Mouse (Mus musculus): Measurements from ENCODE around the gene Gas2. TPM values are rescaled to one million over a fixed set of nuclear protein-coding genes. Genes with fewer than 3 reads are reported as not detected.
A peak's percentile ranks its signal among the peaks of the same experiment; 100 is the strongest.

Gene Gas2
- total RNA-seq, 2 experiments from 2014 or later, result 4.1 to 4.9 TPM

GRCm38 (mm10) chr7:51960698-51961374 is 99.0 kb downstream of the Gas2 start:
- DNase-seq, result no peak
- intact Hi-C loops (cut with DNase I), result no loop called here

- no peak for DNase-seq
- intact Hi-C loops (cut with DNase I), result no loop called here
These were observed 100.6 kb downstream of the Gas2 start for GRCm38 (mm10) chr7:51962219-51962952.

- intact Hi-C loops (cut with DNase I), result no loop called here
- no peak for DNase-seq
These were observed 102.9 kb downstream of the Gas2 start for GRCm38 (mm10) chr7:51964681-51965080.

GRCm38 (mm10) chr7:51967581-51967980 is 105.8 kb downstream of the Gas2 start:
- no peak for DNase-seq
- intact Hi-C loops (cut with DNase I), result no loop called here

- no peak for DNase-seq
- intact Hi-C loops (cut with DNase I), result no loop called here
These were observed 107.6 kb downstream of the Gas2 start for GRCm38 (mm10) chr7:51969379-51969778.

- DNase-seq, result peak; percentile 19 to 22
- intact Hi-C loops (cut with DNase I), result loop anchor here (1.0 to 5.0 kb wide), 2 partner anchors 110 to 354 kb away; partner anchors contain the start of genes Fancf and Gas2
These were observed 110.5 kb downstream of the Gas2 start for GRCm38 (mm10) chr7:51972252-51972855.

- intact Hi-C loops (cut with DNase I), result loop anchor here (5.0 kb wide), 1 partner anchor 111 kb away; the partner anchor contains the start of genes Fancf and Gas2
These were observed 111.3 kb downstream of the Gas2 start for GRCm38 (mm10) chr7:51973091-51973490.

GRCm38 (mm10) chr7:51973526-51973925 is 111.7 kb downstream of the Gas2 start:
- DNase-seq, result no peak
- intact Hi-C loops (cut with DNase I), result loop anchor here (5.0 kb wide), 1 partner anchor 111 kb away; the partner anchor contains the start of genes Fancf and Gas2

More at GRCm38 (mm10) chr7:51973091-51973490, 111.3 kb downstream of the Gas2 start:
- DNase-seq, result no peak

- DNase-seq, result no peak
- intact Hi-C loops (cut with DNase I), result no loop called here
These were observed 113.4 kb downstream of the Gas2 start for GRCm38 (mm10) chr7:51975181-51975580.

GRCm38 (mm10) chr7:51979271-51979670 is 117.5 kb downstream of the Gas2 start:
- intact Hi-C loops (cut with DNase I), result no loop called here
- DNase-seq, result no peak

- intact Hi-C loops (cut with DNase I), result no loop called here
These were observed 120.5 kb downstream of the Gas2 start for GRCm38 (mm10) chr7:51982303-51982702.

GRCm38 (mm10) chr7:51985763-51986162 is 123.9 kb downstream of the Gas2 start:
- DNase-seq, result no peak
- intact Hi-C loops (cut with DNase I), result no loop called here

More at GRCm38 (mm10) chr7:51982303-51982702, 120.5 kb downstream of the Gas2 start:
- DNase-seq, result no peak

- no peak for DNase-seq
These were observed 125.1 kb downstream of the Gas2 start for GRCm38 (mm10) chr7:51986909-51987308.

GRCm38 (mm10) chr7:51991020-51991419 is 129.2 kb downstream of the Gas2 start:
- no peak for DNase-seq
- intact Hi-C loops (cut with DNase I), result no loop called here

More at GRCm38 (mm10) chr7:51986909-51987308, 125.1 kb downstream of the Gas2 start:
- intact Hi-C loops (cut with DNase I), result no loop called here

- intact Hi-C loops (cut with DNase I), result no loop called here
- DNase-seq, result peak; percentile 71 to 78
These were observed 143.9 kb downstream of the Gas2 start, which contains the start of gene Svip for GRCm38 (mm10) chr7:52005511-52006295. Gene Svip (minus strand): TSS chr7:52006018.

- DNase-seq, result no peak
- intact Hi-C loops (cut with DNase I), result no loop called here
These were observed 144.4 kb downstream of the Gas2 start for GRCm38 (mm10) chr7:52006296-52006630.

- DNase-seq, result no peak
- intact Hi-C loops (cut with DNase I), result no loop called here
These were observed 145.3 kb downstream of the Gas2 start for GRCm38 (mm10) chr7:52007138-52007537.

GRCm38 (mm10) chr7:52013457-52013856 is 151.6 kb downstream of the Gas2 start:
- intact Hi-C loops (cut with DNase I), result no loop called here
- no peak for DNase-seq

- no peak for DNase-seq
- intact Hi-C loops (cut with DNase I), result no loop called here
These were observed 153.4 kb downstream of the Gas2 start for GRCm38 (mm10) chr7:52015180-52015579.

- intact Hi-C loops (cut with DNase I), result no loop called here
These were observed 153.8 kb downstream of the Gas2 start, which contains the start of gene 1700015G11Rik for GRCm38 (mm10) chr7:52015628-52016027. Gene 1700015G11Rik (minus strand): TSS chr7:52015728.

More at GRCm38 (mm10) chr7:52015628-52016027, 153.8 kb downstream of the Gas2 start, which contains the start of gene 1700015G11Rik:
- DNase-seq, result no peak

All from heart, postnatal 36 days (tissue).